Mouse (Mus musculus) testis, adult 2 months (tissue): ENCODE results near the gene Zcchc7.

Source experiments
- CTCF ChIP-seq: fragments of 200-500 bp; IDR thresholded peaks from 2 replicates; pipeline ENCODE4 v1.5.1; 2012; ENCODE audit warnings: low read depth, mild to moderate bottlenecking, inconsistent platforms, low read length, moderate library complexity; ENCODE audit not compliant: control insufficient read depth, insufficient read depth, insufficient replicate concordance
- POLR2A ChIP-seq: fragments of 200-500 bp; IDR thresholded peaks from 2 replicates; pipeline ENCODE4 v1.6.1; 2012; ENCODE audit warnings: low read depth, mild to moderate bottlenecking, inconsistent platforms, low read length, moderate library complexity; ENCODE audit not compliant: control insufficient read depth

- TF ChIP-seq POLR2A (no peak), CTCF (no peak)
Measured at GRCm38 (mm10) chr4:44974331-44974730, 218.7 kb downstream of the Zcchc7 start.
